Mouse (Mus musculus): ENCODE measurements around the gene Zfp719.

Zfp719 gene

GRCm38 (mm10) chr7:43607743-43608287, 28.4 kb downstream of the Zfp719 start:
- no peak for DNase-seq (ENCODE audit: low read depth)

GRCm38 (mm10) chr7:43608316-43608824, 29.0 kb downstream of the Zfp719 start:
- no peak for DNase-seq (ENCODE audit: low read depth)

GRCm38 (mm10) chr7:43613816-43614551, 34.6 kb downstream of the Zfp719 start:
- DNase-seq (ENCODE audit: low read depth), result no peak

GRCm38 (mm10) chr7:43622927-43623326, 43.5 kb downstream of the Zfp719 start:
- no peak for DNase-seq (ENCODE audit: low read depth)

GRCm38 (mm10) chr7:43623819-43624218, 44.4 kb downstream of the Zfp719 start:
- DNase-seq (ENCODE audit: low read depth), result no peak

- no peak for DNase-seq (ENCODE audit: low read depth)
These were observed 45.7 kb downstream of the Zfp719 start for GRCm38 (mm10) chr7:43625065-43625464.

- no peak for DNase-seq (ENCODE audit: low read depth)
These were observed 46.5 kb downstream of the Zfp719 start for GRCm38 (mm10) chr7:43625794-43626422.

GRCm38 (mm10) chr7:43633940-43634339, 54.5 kb downstream of the Zfp719 start:
- no peak for DNase-seq (ENCODE audit: low read depth)

- DNase-seq (ENCODE audit: low read depth), result no peak
These were observed 55.1 kb downstream of the Zfp719 start, which contains the start of gene Ceacam18 for GRCm38 (mm10) chr7:43634500-43634899. Ceacam18 (plus strand) TSS chr7:43634707.

- no peak for DNase-seq (ENCODE audit: low read depth)
These were observed 56.8 kb downstream of the Zfp719 start for GRCm38 (mm10) chr7:43636194-43636593.

GRCm38 (mm10) chr7:43637118-43637517, 57.7 kb downstream of the Zfp719 start:
- no peak for DNase-seq (ENCODE audit: low read depth)

- no peak for DNase-seq (ENCODE audit: low read depth)
These were observed 63.2 kb downstream of the Zfp719 start for GRCm38 (mm10) chr7:43642587-43642986.
